25 mouse cellular contexts compared by ENCODE assay signal in genomic region chr13:35840102-35840501, GRCm38 (mm10).
DNase-seq lines count a peak whose midpoint lies in the region; ATAC-seq lines count a peak whose summit lies in the region.
"Had no signal": no experiment of that assay in that cellular context is flagged by ENCODE, and none has a peak within 500 bp of the region (broad histone marks: within the 10 kb centered on the region; RNA-seq: fewer than 3 reads in every experiment).

No protein-coding gene starts in this region.

- no peak for ATAC-seq in forebrain, embryonic 11.5 days (replicated peaks; ENCODE audit: low FRiP score)
- no peak for ATAC-seq in forebrain, embryonic 15.5 days (replicated peaks)
- ATAC-seq in hindbrain, embryonic 15.5 days (ENCODE audit: low FRiP score, low read depth), result 0 out of 2 replicates have a peak, but pooled peaks have one; percentile 54
- ATAC-seq in hindbrain, embryonic 11.5 days (ENCODE audit: low FRiP score), result no peak
- ATAC-seq in midbrain, embryonic 14.5 days (ENCODE audit: low FRiP score, low TSS enrichment), result no peak
- ATAC-seq in kidney, embryonic 15.5 days (replicated peaks; ENCODE audit: low FRiP score), result no peak
- ATAC-seq: forebrain, embryonic 13.5 days; forebrain, postnatal 0 days; intestine, postnatal 0 days had no signal

- H3K4me1 ChIP-seq in forebrain, embryonic 11.5 days (replicated peaks; ENCODE audit: control insufficient read depth, insufficient read depth, low read length), result no peaks in the 10 kb centered on the region
- H3K4me1 ChIP-seq in forebrain, embryonic 15.5 days, result no peaks in the 10 kb centered on the region
- 0 out of 2 replicates have a peak, but pooled peaks cover 1% of the 10 kb centered on the region for H3K4me1 ChIP-seq in hindbrain, embryonic 15.5 days (replicated peaks)
- H3K4me1 ChIP-seq in hindbrain, embryonic 11.5 days (replicated peaks; ENCODE audit: control insufficient read depth, insufficient read depth, low read length), result no peaks in the 10 kb centered on the region
- H3K4me1 ChIP-seq in midbrain, embryonic 14.5 days (ENCODE audit: control insufficient read depth, insufficient read depth, low read length), result no peaks in the 10 kb centered on the region
- H3K4me1 ChIP-seq in midbrain, embryonic 10.5 days, result peaks cover 11% of the 10 kb centered on the region
- H3K4me1 ChIP-seq in kidney, embryonic 15.5 days, result no peaks in the 10 kb centered on the region
- H3K4me1 ChIP-seq: forebrain, embryonic 13.5 days had no signal

- no peak overlapping the region for H3K27ac ChIP-seq in forebrain, embryonic 11.5 days (ENCODE audit: low read depth, low read length)
- H3K27ac ChIP-seq in forebrain, embryonic 15.5 days (replicated peaks), result no peak overlapping the region
- no peak overlapping the region for H3K27ac ChIP-seq in hindbrain, embryonic 15.5 days (replicated peaks)
- no peak overlapping the region for H3K27ac ChIP-seq in hindbrain, embryonic 11.5 days (ENCODE audit: low read depth, low read length)
- 0 out of 2 replicates have a peak overlapping the region, but pooled peaks have one; percentile 5 for H3K27ac ChIP-seq in midbrain, embryonic 14.5 days (replicated peaks; ENCODE audit: low read depth, low read length)
- no peak overlapping the region for H3K27ac ChIP-seq in midbrain, embryonic 10.5 days (replicated peaks)
- no peak overlapping the region for H3K27ac ChIP-seq in kidney, embryonic 15.5 days
- H3K27ac ChIP-seq: embryonic facial prominence, embryonic 12.5 days; forebrain, embryonic 13.5 days; gastrocnemius, adult 2 months; heart, embryonic 15.5 days had no signal

- H3K9ac ChIP-seq in forebrain, embryonic 11.5 days (ENCODE audit: low read length), result no peak overlapping the region
- H3K9ac ChIP-seq in forebrain, embryonic 15.5 days (replicated peaks), result no peak overlapping the region
- H3K9ac ChIP-seq in hindbrain, embryonic 15.5 days, result no peak overlapping the region
- no peak overlapping the region for H3K9ac ChIP-seq in hindbrain, embryonic 11.5 days (ENCODE audit: low read depth, low read length)
- no peak overlapping the region; the same call in 1 of the 2 replicates for H3K9ac ChIP-seq in midbrain, embryonic 14.5 days (replicated peaks; ENCODE audit: low read length)
- H3K9ac ChIP-seq in kidney, embryonic 15.5 days, result no peak overlapping the region
- H3K9ac ChIP-seq: embryonic facial prominence, embryonic 12.5 days; forebrain, embryonic 13.5 days; forebrain, postnatal 0 days; heart, embryonic 12.5 days; heart, embryonic 15.5 days had no signal

- H3K4me2 ChIP-seq in forebrain, embryonic 11.5 days (ENCODE audit: low read depth, low read length, severe bottlenecking), result no peak overlapping the region
- no peak overlapping the region for H3K4me2 ChIP-seq in forebrain, embryonic 15.5 days (replicated peaks)
- H3K4me2 ChIP-seq in hindbrain, embryonic 15.5 days, result no peak overlapping the region
- no peak overlapping the region for H3K4me2 ChIP-seq in hindbrain, embryonic 11.5 days (replicated peaks; ENCODE audit: low read depth, low read length)
- H3K4me2 ChIP-seq in midbrain, embryonic 14.5 days (ENCODE audit: low read length), result no peak overlapping the region
- no peak overlapping the region for H3K4me2 ChIP-seq in kidney, embryonic 15.5 days
- H3K4me2 ChIP-seq: embryonic facial prominence, embryonic 12.5 days; forebrain, embryonic 13.5 days; heart, embryonic 12.5 days; heart, embryonic 15.5 days had no signal

- no peaks in the 10 kb centered on the region for H3K36me3 ChIP-seq in forebrain, embryonic 11.5 days (ENCODE audit: control insufficient read depth, insufficient read depth, low read length)
- no peaks in the 10 kb centered on the region for H3K36me3 ChIP-seq in forebrain, embryonic 15.5 days
- no peaks in the 10 kb centered on the region for H3K36me3 ChIP-seq in hindbrain, embryonic 15.5 days
- H3K36me3 ChIP-seq in hindbrain, embryonic 11.5 days (ENCODE audit: control insufficient read depth, insufficient read depth, low read length), result no peaks in the 10 kb centered on the region
- no peaks in the 10 kb centered on the region for H3K36me3 ChIP-seq in midbrain, embryonic 14.5 days (ENCODE audit: control insufficient read depth, insufficient read depth, low read length)
- H3K36me3 ChIP-seq in midbrain, embryonic 10.5 days, result peaks cover 10% of the 10 kb centered on the region
- H3K36me3 ChIP-seq in kidney, embryonic 15.5 days, result no peaks in the 10 kb centered on the region
- H3K36me3 ChIP-seq: heart, embryonic 15.5 days had no signal

- no peaks in the 10 kb centered on the region for H3K9me3 ChIP-seq in forebrain, embryonic 11.5 days (ENCODE audit: control insufficient read depth, low read length)
- H3K9me3 ChIP-seq in forebrain, embryonic 15.5 days, result no peaks in the 10 kb centered on the region
- no peaks in the 10 kb centered on the region for H3K9me3 ChIP-seq in hindbrain, embryonic 15.5 days
- H3K9me3 ChIP-seq in hindbrain, embryonic 11.5 days (ENCODE audit: control insufficient read depth, low read length), result no peaks in the 10 kb centered on the region
- no peaks in the 10 kb centered on the region for H3K9me3 ChIP-seq in midbrain, embryonic 14.5 days (ENCODE audit: control insufficient read depth, low read length)
- H3K9me3 ChIP-seq in midbrain, embryonic 10.5 days (replicated peaks), result no peaks in the 10 kb centered on the region
- no peaks in the 10 kb centered on the region for H3K9me3 ChIP-seq in kidney, embryonic 15.5 days (replicated peaks)
- H3K9me3 ChIP-seq: embryonic facial prominence, embryonic 12.5 days; forebrain, embryonic 13.5 days; heart, embryonic 12.5 days; heart, embryonic 15.5 days had no signal

- no peaks in the 10 kb centered on the region for H3K27me3 ChIP-seq in forebrain, embryonic 11.5 days (ENCODE audit: control insufficient read depth, insufficient read depth, low read length)
- no peaks in the 10 kb centered on the region for H3K27me3 ChIP-seq in forebrain, embryonic 15.5 days
- H3K27me3 ChIP-seq in hindbrain, embryonic 15.5 days, result no peaks in the 10 kb centered on the region
- no peaks in the 10 kb centered on the region for H3K27me3 ChIP-seq in hindbrain, embryonic 11.5 days (ENCODE audit: control insufficient read depth, insufficient read depth, low read length)
- H3K27me3 ChIP-seq in midbrain, embryonic 14.5 days (ENCODE audit: control insufficient read depth, insufficient read depth, low read length), result no peaks in the 10 kb centered on the region
- no peaks in the 10 kb centered on the region for H3K27me3 ChIP-seq in midbrain, embryonic 10.5 days (ENCODE audit: low read depth, poor library complexity, severe bottlenecking)
- H3K27me3 ChIP-seq in kidney, embryonic 15.5 days, result no peaks in the 10 kb centered on the region
- H3K27me3 ChIP-seq: embryonic facial prominence, embryonic 12.5 days; forebrain, embryonic 13.5 days; heart, embryonic 12.5 days; heart, embryonic 15.5 days had no signal

- peak; percentile 45 for DNase-seq in forebrain, embryonic 11.5 days (ENCODE audit: low spot score)
- DNase-seq in hindbrain, embryonic 11.5 days (ENCODE audit: low spot score), result no peak
- DNase-seq in midbrain, embryonic 14.5 days, result no peak
- no peak for DNase-seq in midbrain, embryonic 10.5 days (ENCODE audit: low spot score)
- DNase-seq in ZHBTc4 (ENCODE audit: low read depth, low spot score), result peak; percentile 19
- DNase-seq: adrenal gland, postnatal 10 days; adrenal gland, postnatal 36 days; cerebellum, adult 18-20 months; cerebellum, adult 9-10 months; cerebellum, postnatal 14 days; forebrain, postnatal 0 days; gastrocnemius, adult 2 months; gastrocnemius, postnatal 14 days; heart, adult 11 months; heart, postnatal 10 days; heart, postnatal 36 days had no signal

- no peak overlapping the region for H3K4me3 ChIP-seq in forebrain, embryonic 11.5 days (ENCODE audit: low read depth, low read length)
- no peak overlapping the region for H3K4me3 ChIP-seq in forebrain, embryonic 15.5 days
- no peak overlapping the region for H3K4me3 ChIP-seq in hindbrain, embryonic 15.5 days
- H3K4me3 ChIP-seq in hindbrain, embryonic 11.5 days (ENCODE audit: low read depth, low read length), result no peak overlapping the region
- H3K4me3 ChIP-seq in midbrain, embryonic 14.5 days (replicated peaks; ENCODE audit: low read depth, low read length), result no peak overlapping the region
- no peak overlapping the region for H3K4me3 ChIP-seq in midbrain, embryonic 10.5 days
- H3K4me3 ChIP-seq in kidney, embryonic 15.5 days (replicated peaks), result no peak overlapping the region
- H3K4me3 ChIP-seq: embryonic facial prominence, embryonic 12.5 days; erythroblast, embryonic 14.5 days; forebrain, embryonic 13.5 days; gastrocnemius, adult 2 months; heart, embryonic 12.5 days; heart, embryonic 15.5 days had no signal

- WGBS in forebrain, embryonic 11.5 days, result 86% methylated on average over 10 of the region's 10 CpGs
- 76% methylated on average over 10 of the region's 10 CpGs for WGBS in forebrain, embryonic 15.5 days
- WGBS in hindbrain, embryonic 15.5 days, result 69% methylated on average over 10 of the region's 10 CpGs
- WGBS in hindbrain, embryonic 11.5 days, result 94% methylated on average over 10 of the region's 10 CpGs
- 73% methylated on average over 10 of the region's 10 CpGs for WGBS in midbrain, embryonic 14.5 days
- 89% methylated on average over 10 of the region's 10 CpGs for WGBS in midbrain, embryonic 10.5 days
- WGBS in kidney, embryonic 15.5 days, result 84% methylated on average over 10 of the region's 10 CpGs

Comparison
In these comparisons a context has a peak if more than half of its experiments do, and no peak if none do; other contexts are left out.
1. DNase-seq: peak in forebrain, embryonic 11.5 days (single experiment) and ZHBTc4 (single experiment); none in hindbrain, embryonic 11.5 days (single experiment), midbrain, embryonic 14.5 days (single experiment) and midbrain, embryonic 10.5 days (single experiment).